Mouse (Mus musculus) G1E (cell line): ENCODE results near the gene Rbms3.

ENCODE experiments used
- CTCF ChIP-seq: IDR thresholded peaks from 2 replicates; pipeline ENCODE4 v1.5.1; 2012; ENCODE audit warnings: low read depth, low read length, inconsistent platforms, mixed read lengths
- GATA1 ChIP-seq: IDR thresholded peaks from 2 replicates; pipeline ENCODE4 v1.6.1; 2012; ENCODE audit warnings: borderline replicate concordance, low read length, inconsistent platforms, mixed read lengths
- GATA2 ChIP-seq: IDR thresholded peaks from 2 replicates; pipeline ENCODE4 v1.6.1; 2012; ENCODE audit warnings: low read depth, low read length, inconsistent platforms, borderline replicate concordance
- TAL1 ChIP-seq: conservative IDR thresholded peaks from 2 replicates; pipeline ENCODE4 v1.6.1; 2012; ENCODE audit warnings: low read depth, low read length, inconsistent platforms, mixed read lengths

DNA sequence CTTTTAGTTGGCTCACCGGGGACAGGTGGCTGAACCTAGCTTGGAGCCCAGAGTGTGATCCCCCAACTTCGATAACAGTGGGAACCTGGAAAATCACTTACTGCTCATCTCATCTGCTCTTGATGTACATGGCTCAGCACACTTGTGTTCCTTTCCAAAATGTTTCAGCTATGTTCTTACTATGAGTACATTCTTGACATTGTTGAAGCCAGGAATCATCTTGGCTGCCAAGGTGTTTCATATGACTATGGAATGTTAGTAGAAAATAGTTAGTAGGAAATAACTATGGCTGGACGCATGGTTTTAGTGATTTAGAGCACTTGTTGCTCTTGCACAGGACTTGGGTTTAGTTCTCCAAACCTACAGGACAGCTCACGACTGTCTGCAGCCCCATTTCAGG, 451.3 kb downstream of the Rbms3 start:
- no peak for TF ChIP-seq CTCF
- no peak for TF ChIP-seq GATA1
- no peak for TF ChIP-seq TAL1
- no peak for TF ChIP-seq GATA2
